Mouse (Mus musculus) erythroblast, adult 5-6 weeks (primary cell): ENCODE measurements around the gene Mapk3. TPM values are rescaled to one million over a fixed set of nuclear protein-coding genes. Genes with fewer than 3 reads are reported as not detected.
"Not testable (repeated sequence)": the region's sequence is repeated elsewhere in the genome, so short reads cannot be mapped to it uniquely, and the experiment has no call there.

ENCODE experiments used
- ATAC-seq: replicated peaks from 2 replicates; pipeline ENCODE4 v1.8.0; 2016; ENCODE audit warnings: moderate number of reproducible peaks, mild to moderate bottlenecking, moderate TSS enrichment, inconsistent platforms; ENCODE audit not compliant: poor library complexity, low FRiP score, severe bottlenecking
- total RNA-seq, 2 experiments: library from RNA; stranded (forward) in 1 of 2; stranded (reverse) in 1 of 2; fragments of 150-400 nt in 1 of 2; fragments of 200-764, 138-1000 nt in 1 of 2; gene quantifications; 2 replicates each; pipeline versions ENCODE4 v1.2.3 to v1.2.4; 2015 to 2017; ENCODE audit warnings: low replicate concordance in 2 of 2

Mapk3 gene
- total RNA-seq, 2 experiments from 2014 or later = 19.4 to 46.1 TPM

GRCm38 (mm10) chr7:126754866-126755265 is 4.5 kb upstream of the Mapk3 start:
- ATAC-seq = peak; percentile 77

GRCm38 (mm10) chr7:126758539-126758938 is 862 bp upstream of the Mapk3 start:
- no peak for ATAC-seq

- peak; percentile 45 for ATAC-seq
Observed at GRCm38 (mm10) chr7:126759672-126760390, 430 bp downstream of the Mapk3 start.

DNA sequence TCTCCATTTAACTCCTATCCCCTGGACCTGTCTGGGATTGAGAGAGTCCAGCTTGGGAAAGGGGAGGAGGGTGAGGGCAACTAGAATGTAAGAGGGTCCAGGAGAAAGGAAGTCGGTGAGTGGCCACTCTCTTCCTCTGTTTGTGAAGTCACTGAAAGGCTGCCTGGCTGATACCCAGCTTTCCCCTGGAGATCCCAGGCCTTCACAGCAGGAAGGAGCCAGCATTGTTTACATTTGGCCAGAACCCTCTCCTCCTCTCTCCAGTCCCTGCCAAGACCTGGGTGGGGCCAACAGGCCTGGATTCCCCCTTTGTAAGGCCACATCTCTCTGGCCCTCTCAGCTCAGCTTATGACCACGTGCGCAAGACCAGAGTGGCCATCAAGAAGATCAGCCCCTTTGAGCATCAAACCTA is 996 bp downstream of the Mapk3 start:
- ATAC-seq = no peak

DNA sequence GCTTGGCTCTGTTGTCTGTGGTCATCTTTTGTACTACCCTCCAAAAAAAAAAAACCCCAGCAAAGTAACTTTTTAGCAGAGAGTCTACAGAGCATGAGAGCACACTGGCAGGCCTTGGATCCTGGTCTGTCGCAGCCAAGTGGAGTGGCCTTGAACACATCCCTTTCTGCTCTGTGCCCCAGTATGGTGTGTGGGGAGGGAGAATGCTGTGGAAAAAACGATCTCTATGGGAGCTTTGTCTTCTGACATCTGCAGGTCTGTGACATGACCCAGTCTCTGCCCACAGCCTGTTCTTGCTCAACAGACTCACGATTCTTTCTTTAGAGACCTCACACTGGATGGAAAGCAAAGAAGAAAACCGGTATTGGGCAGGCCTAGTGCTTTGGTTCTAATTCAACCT is 1.6 kb downstream of the Mapk3 start:
- ATAC-seq = no peak

- no peak for ATAC-seq
Observed at GRCm38 (mm10) chr7:126761529-126762067, 2.2 kb downstream of the Mapk3 start.

DNA sequence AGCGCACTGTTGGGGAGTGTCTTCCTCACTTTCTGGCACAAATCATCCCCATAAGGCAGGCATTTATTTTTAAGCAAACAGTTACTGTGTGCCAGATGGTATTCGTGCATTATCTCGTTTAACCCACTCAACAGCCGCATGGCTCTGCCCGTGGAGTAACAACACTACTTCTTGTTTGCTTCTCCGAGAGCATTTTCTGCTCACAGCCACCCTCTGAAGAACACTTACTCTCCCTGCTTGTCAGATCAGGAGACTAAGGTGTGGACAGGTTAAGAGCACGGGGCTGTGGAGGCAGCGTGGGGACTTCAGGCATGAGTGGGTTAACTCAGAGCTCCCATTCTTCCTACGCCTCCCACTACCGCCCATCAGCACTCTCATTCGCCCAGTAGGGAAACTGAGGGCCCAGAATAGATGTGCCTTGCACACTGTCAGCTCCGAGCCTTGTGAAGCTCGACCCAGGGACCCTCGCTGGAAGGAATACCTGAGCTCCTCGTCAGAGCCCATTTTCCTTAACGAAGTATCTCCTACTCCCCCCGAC is 3.1 kb downstream of the Mapk3 start:
- no peak for ATAC-seq

- ATAC-seq = 0 out of 2 replicates have a peak, but pooled peaks have one; percentile 17
Observed at GRCm38 (mm10) chr7:126765540-126765939, 6.1 kb downstream of the Mapk3 start.

- peak; percentile 83 for ATAC-seq
Observed at GRCm38 (mm10) chr7:126766201-126766600, 6.8 kb downstream of the Mapk3 start, which contains the start of gene Gdpd3. Gene Gdpd3 (plus strand): TSS chr7:126766334.

DNA sequence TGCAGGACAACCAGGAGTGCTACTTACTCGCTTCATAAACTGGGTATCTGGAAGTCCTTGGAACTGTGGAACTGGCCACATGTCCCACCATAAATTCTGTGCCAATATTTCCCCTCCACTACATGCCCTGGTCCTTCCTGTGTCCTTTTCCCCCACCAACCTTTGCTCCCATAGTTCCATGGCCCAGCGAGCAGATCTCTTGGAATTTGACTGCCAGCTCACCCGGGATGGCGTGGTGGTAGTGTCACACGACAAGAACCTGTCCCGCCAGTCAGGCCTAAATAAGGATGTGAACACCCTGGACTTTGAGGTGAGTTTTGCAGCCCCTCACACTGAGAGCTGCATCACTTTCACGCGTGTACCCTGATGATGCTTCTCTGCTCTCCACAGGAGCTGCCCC is 7.6 kb downstream of the Mapk3 start:
- no peak for ATAC-seq

DNA sequence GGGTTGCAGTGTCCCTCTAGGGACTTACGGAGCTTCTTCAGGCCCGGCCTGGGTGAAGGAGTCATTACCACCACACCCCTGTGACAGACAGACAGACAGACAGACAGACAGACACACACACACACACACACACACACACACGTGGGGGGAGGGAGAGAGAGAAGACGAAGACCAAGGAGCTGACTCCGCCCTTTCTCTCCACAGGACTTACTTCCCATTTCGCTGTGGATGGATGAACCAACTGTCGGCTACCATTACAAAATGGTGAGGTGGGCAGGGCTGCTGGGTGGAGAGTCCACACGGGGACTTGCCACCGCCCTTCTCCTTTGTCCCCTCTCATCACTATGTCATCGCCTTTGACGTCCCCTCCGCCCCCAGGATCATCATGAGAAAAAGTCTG is 11.4 kb downstream of the Mapk3 start:
- ATAC-seq = no peak

DNA sequence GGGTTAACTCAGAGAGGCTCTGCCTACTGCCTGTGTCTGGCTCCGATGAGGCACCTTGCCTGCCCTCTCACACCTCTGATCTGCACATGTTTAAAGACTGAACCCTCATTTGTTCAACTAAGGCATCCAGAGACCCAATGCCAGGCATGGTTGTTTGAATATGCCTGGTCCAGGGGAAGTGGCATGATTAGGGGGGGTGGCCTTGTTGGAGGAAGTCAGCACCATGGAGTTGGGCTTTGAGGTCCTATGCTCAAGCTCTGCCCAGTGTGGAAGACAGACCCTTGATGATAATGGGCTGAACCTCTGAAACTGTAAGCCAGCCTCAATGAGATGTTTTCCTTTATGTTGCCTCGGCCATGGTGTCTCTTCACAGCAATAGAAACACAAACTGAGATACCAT is 13.9 kb downstream of the Mapk3 start:
- ATAC-seq = no peak

DNA sequence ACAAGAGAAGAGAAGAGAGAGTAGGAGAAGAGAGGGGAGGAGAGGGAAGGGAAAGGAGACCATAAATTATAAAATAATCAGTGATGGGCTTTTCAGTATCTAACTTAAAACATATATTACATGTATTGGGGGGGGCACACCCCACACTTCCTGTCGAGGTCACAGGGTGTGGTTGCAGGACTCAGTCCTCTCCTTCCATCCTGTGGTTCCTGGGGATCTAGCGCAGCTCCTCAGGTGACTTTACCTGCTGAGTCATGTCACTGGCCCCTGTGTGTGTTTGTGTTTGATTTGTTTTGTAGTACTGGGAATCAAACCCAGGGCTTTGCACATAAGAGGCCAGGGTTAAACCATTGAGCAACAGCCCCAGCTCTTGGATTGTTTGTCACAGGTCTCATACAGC is 15.1 kb downstream of the Mapk3 start:
- ATAC-seq = no peak

DNA sequence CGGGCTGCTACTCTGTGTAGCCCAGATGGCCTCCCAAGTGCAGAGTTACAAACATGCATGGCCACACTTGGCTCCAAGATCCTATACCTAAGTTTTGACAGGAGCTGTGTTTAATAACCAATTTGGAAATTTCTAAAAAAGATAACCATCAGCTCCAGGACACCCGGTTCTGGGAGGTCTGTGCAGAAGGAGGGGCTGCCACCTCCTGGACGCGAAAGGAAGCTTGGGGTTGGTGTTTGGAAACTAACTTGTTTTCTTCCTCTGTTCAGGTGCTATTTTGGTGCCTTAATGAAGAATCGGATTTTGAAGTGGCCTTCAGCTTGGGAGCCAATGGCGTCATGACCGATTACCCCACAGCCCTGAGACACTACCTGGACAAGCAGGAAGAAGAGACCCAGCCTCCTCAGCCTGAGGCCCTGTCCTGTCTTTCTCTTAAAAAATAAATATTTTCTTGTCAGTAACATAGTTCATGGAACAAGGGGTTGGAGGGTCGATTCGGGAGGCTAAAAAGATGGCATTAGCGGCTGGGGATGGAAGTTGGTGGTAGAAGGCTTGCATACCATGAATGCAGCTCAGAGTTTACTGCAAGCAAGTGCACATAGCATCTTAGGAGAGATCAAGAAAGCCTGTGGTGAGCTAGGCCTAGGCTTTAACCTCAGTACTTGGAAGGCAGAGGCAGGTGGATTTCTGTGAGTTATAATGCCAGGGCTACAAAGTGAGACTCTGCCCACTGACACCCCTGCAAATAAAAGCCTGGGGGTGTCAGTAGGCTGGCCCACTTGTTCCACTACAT is 16.0 kb downstream of the Mapk3 start:
- no peak for ATAC-seq

DNA sequence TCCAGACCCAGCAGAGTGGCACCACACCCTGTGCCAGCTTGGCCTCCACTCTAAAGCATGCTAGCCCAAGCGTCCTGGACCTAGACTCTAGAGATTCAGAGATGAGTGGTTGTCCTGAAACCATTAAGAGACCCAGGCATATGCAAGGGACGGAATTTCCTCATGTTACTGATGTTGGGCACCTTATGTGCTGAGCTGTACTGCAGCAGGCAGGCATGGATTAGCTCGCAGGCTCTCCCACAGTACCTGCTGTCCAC is 16.5 kb downstream of the Mapk3 start:
- ATAC-seq = no peak

DNA sequence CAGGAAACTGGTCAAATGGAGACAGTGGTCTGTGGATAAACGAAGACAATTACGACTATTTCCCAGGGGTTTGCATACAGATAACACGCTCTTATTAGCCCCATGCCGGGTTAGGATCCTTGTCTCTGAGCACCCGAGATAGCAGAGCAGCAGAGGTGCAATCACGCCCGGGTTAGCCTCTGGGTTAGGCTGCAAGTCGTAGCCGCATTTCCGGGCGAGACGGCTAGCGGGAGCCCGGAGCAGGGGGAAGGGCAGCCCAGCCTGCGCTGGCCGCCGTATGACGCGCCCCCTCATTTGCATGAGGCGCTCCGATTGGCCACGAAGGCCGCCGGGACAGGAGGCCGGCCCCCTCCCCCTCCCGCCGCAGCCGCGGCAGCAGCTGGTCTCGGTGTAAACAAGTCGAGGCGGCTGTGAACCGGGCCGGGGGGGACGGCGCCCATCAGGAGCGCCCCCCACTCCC is 17.2 kb downstream of the Mapk3 start, which contains the start of gene Ypel3:
Gene Ypel3 (plus strand): TSS at position 358 of the 460 bp plus-strand sequence.
- ATAC-seq = peak; percentile 91

- ATAC-seq = peak; percentile 23
Observed at GRCm38 (mm10) chr7:126777476-126777875, 18.1 kb downstream of the Mapk3 start.

DNA sequence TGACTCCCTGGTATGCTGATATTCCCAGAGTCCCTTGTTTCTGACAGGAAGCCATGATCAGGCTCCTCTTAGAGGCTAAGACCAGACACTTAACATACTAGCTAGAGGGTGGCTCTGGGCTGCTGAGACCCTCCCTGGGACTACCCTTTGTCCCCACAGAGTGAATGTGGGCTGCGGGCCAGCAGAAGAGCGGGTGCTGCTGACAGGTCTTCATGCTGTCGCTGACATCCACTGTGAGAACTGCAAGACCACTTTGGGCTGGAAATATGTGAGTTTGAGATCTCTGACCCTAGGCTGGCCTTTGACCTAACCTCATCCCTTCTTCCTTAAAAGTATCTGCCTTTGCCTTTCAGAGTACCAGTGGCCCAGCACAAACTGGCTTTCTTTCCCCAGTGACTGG is 18.7 kb downstream of the Mapk3 start:
- ATAC-seq = no peak

DNA sequence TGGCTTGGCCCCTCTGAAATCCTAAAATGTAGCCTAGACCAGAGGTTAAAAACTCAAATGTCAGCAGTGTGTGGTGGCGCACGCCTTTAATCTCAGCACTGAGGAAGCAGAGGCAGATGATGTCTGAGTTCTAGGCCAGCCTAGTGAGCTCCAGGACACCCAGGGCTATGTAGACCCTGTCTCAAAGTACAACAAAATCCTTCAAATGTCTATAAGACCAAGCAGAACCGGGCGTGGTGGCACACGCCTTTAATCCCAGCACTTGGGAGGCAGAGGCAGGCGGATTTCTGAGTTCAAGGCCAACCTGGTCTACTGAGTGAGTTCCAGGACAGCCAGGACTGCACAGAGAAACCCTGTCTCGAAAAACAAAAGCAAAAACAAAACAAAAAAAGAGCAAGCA is 19.7 kb downstream of the Mapk3 start:
- ATAC-seq = not testable (repeated sequence)
